Mouse (Mus musculus) hindbrain, embryonic 11.5 days (tissue): Measurements from ENCODE around the gene St6galnac6. TPM values are rescaled to one million over a fixed set of nuclear protein-coding genes. Genes with fewer than 3 reads are reported as not detected.

Experiments
- ATAC-seq: fragments of 200-750 bp; cut with Nextera tagmentation; 2 replicates; pipeline ENCODE4 v1.8.0; 2017; ENCODE audit warnings: mild to moderate bottlenecking, moderate TSS enrichment, moderate library complexity; ENCODE audit not compliant: low FRiP score
- DNase-seq: peaks from one replicate; pipeline ENCODE4 v3.0.0-alpha.2; 2015; ENCODE audit warnings: low spot score
- H3K27ac ChIP-seq: fragments of 300-500 bp; sonication (generic); 2 replicates; pipeline ENCODE4 v1.5.1; 2014; ENCODE audit warnings: mild to moderate bottlenecking, low read depth, low read length
- H3K27me3 ChIP-seq: fragments of 300-500 bp; sonication (generic); 2 replicates; pipeline ENCODE4 v1.6.1; 2014; ENCODE audit warnings: mild to moderate bottlenecking, low read length, moderate library complexity, mixed read lengths; ENCODE audit not compliant: control insufficient read depth, insufficient read depth
- H3K36me3 ChIP-seq: fragments of 300-500 bp; sonication (generic); 2 replicates; pipeline ENCODE4 v1.6.1; 2014; ENCODE audit warnings: mild to moderate bottlenecking, low read length, moderate library complexity, mixed read lengths; ENCODE audit not compliant: control insufficient read depth, insufficient read depth
- H3K4me1 ChIP-seq: fragments of 300-500 bp; sonication (generic); replicated peaks from 2 replicates; pipeline ENCODE4 v1.6.1; 2014; ENCODE audit warnings: low read length, mixed read lengths; ENCODE audit not compliant: control insufficient read depth, insufficient read depth
- H3K4me2 ChIP-seq: fragments of 300-500 bp; sonication (generic); replicated peaks from 2 replicates; pipeline ENCODE4 v1.6.1; 2014; ENCODE audit warnings: mild to moderate bottlenecking, low read depth, low read length
- H3K4me3 ChIP-seq: fragments of 300-500 bp; sonication (generic); 2 replicates; pipeline ENCODE4 v1.5.1; 2014; ENCODE audit warnings: low read depth, low read length
- H3K9ac ChIP-seq: fragments of 300-500 bp; sonication (generic); 2 replicates; pipeline ENCODE4 v1.6.1; 2014; ENCODE audit warnings: low read depth, low read length
- H3K9me3 ChIP-seq: fragments of 300-500 bp; sonication (generic); 2 replicates; pipeline ENCODE4 v1.6.1; 2016; ENCODE audit warnings: low read length; ENCODE audit not compliant: control insufficient read depth
- WGBS: fragments of 180-500 bp; shearing (Covaris S2); extraction: QIAGEN DNeasy Blood & Tissue Kit; methylation state at CpG from one replicate; pipeline ENCODE4 v1.1.7; 2014; 5-methylcytosine and 5-hydroxymethylcytosine counted together
- polyA plus RNA-seq: library from polyadenylated mRNA; unstranded; fragments of >200 nt; fragmentation: Nextera tagmentation; extraction: Ambion mirVana; gene quantifications from 2 replicates; pipeline ENCODE4 v1.2.1, GENCODE M21; 2014

The St6galnac6 gene
- polyA plus RNA-seq, 1 experiment from 2014 or later, result 5.0 TPM

DNA sequence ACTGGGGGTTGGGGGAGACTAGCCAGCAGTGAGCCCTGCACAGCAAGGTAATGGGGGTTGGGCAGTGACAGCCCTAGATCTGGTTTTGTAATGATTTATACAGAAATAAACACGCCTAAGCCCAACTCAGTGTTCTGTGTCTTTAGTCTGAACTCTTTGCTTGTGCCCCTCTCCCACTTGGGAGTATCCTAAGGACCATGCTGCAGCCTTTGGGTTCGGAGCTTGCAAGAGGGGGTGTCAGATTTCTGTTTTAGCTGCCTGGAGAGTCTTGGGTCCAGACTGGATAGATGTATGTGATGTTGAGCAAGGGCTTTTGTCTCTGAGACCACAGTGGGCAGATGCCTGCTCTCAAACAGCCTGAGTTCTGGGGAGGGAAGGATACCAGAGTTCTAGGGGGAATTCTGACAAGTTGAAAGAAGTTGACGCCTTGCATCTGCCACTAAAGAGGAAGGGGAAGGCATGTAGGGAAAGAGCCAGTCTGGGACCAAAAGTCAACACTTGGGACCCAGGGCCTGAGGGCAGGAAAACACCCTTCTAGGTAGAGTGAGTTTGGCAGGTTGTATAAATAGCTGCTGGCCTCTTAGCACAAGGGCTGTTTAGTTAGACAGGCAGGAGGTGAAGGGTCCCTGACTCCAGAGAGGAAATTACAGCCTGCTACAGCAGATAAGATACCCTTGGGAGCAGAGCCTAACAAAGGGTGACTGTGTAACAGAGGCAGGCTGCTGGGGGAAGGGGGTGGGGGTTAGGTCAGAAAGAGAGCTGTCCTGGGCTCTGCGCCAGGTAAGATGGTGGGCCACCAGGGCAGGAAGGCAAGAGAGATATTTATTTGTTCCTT is 21.4 kb downstream of the St6galnac6 start:
- Histone ChIP-seq H3K27ac (peak overlapping the region; percentile 58), H3K9me3 (no peaks in the 10 kb centered on the region), H3K4me3 (no peak overlapping the region), H3K4me2 (no peak overlapping the region), H3K27me3 (no peaks in the 10 kb centered on the region), H3K4me1 (peaks cover 4% of the 10 kb centered on the region), H3K9ac (no peak overlapping the region), H3K36me3 (no peaks in the 10 kb centered on the region)
- WGBS, result 41% methylated on average over 4 of the region's 4 CpGs
- ATAC-seq (no peak), DNase-seq (peak; percentile 52)

DNA sequence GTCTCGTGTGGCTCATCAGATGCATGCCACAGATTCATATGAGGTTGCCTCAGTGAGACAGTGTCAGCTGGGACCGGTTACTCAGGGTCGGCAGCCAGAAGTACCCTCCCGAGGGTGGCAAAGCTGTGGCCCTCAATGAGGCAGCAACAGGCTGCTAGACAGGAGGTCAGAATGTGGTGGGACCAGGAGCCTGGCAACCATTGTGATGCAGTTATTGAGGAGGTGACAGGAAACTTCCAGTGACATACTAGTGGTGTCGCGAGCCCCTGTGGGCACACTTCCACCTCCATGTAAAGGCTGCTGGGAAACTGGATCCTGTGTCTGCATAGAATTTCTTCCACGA is 22.0 kb downstream of the St6galnac6 start, which contains the start of gene Ak1:
Gene Ak1 (plus strand): TSS at position 242 of the 343 bp plus-strand sequence.
- Histone ChIP-seq H3K4me1 (peaks cover 4% of the 10 kb centered on the region), H3K27me3 (no peaks in the 10 kb centered on the region), H3K27ac (peak within 1 kb of the TSS; percentile 58), H3K36me3 (no peaks in the 10 kb centered on the region), H3K9ac (no peak within 1 kb of the TSS), H3K9me3 (no peaks in the 10 kb centered on the region), H3K4me3 (no peak within 1 kb of the TSS), H3K4me2 (no peak within 1 kb of the TSS)
- 46% methylated on average over 7 of the region's 7 CpGs for WGBS
- ATAC-seq, result no peak
- no peak for DNase-seq

DNA sequence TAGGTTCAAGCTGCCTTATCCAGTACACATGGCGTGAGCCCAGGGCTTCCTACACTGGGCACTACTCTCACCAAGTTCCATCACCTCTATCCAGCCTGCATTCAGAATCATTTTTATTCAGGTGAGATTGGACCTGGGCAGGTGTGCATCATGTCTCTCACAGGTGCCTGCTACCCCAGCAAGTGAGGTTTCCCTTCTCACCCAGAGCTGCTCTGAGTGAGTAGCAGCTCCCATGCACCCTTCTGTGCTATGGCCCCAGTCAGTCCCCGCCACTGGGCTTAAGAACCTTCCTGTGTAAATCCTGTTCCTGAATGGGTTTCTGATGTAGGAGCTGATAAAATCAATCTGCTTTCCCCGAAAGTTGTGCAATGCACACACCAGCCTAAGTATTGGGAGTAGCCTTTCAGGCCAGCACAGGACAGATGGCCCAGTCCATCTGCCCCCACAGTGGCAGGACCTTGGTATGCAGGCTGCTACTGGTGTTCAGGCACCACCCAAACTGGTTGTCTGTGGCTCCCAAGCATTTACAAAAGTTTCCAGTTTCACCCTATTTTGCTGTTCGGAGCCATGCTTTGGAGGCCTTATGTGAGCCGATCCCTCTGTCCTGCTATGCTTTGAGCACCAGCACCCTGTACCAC is 24.7 kb downstream of the St6galnac6 start:
- H3K9me3 ChIP-seq, result no peaks in the 10 kb centered on the region
- H3K27me3 ChIP-seq, result no peaks in the 10 kb centered on the region
- 89% methylated on average over 5 of the region's 5 CpGs for WGBS
- no peaks in the 10 kb centered on the region for H3K36me3 ChIP-seq
- DNase-seq, result no peak
- no peak overlapping the region for H3K27ac ChIP-seq
- H3K4me3 ChIP-seq, result no peak overlapping the region
- peaks cover 13% of the 10 kb centered on the region for H3K4me1 ChIP-seq
- no peak overlapping the region for H3K4me2 ChIP-seq
- ATAC-seq, result no peak
- no peak overlapping the region for H3K9ac ChIP-seq

DNA sequence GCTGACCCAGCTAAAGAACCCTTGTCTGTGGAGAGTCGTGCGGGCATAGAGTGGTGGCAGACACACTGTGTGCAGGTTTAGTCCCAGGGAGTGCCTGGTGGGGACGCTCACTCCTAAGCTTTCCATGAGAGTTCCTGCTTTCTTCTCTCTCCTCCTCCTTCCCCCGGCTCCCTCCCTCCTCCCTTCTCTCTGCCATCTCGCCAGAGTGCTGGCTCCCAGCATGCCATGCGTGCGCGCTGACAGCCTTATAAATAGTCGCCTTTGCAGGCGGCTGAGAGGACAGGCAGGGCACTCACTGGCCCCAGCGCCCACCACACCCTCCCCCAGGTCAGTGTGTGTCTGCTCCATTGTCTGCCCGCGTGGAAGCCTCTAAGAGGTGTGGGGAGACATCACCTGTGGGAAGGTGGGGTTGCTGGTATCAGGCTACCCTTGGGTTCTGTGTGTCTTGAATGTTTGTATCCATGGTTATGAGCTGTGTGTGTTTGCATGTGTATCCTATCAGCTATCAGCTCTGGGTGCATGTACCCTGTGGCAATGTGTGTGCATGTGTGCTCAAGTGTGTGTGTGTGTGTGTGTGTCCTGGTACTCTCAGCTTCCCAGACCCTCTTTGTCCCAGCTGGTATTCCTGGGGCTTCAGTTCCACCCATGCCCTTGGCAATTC is 25.8 kb downstream of the St6galnac6 start:
- no peaks in the 10 kb centered on the region for H3K9me3 ChIP-seq
- 2% methylated on average over 13 of the region's 13 CpGs for WGBS
- no peaks in the 10 kb centered on the region for H3K36me3 ChIP-seq
- H3K4me2 ChIP-seq, result peak overlapping the region; percentile 40
- H3K9ac ChIP-seq, result peak overlapping the region; percentile 58
- no peaks in the 10 kb centered on the region for H3K27me3 ChIP-seq
- peak overlapping the region; percentile 3 for H3K4me3 ChIP-seq
- H3K27ac ChIP-seq, result peak overlapping the region; percentile 68
- ATAC-seq (peak; percentile 43), DNase-seq (peak; percentile 80)
- H3K4me1 ChIP-seq, result peaks cover 15% of the 10 kb centered on the region

DNA sequence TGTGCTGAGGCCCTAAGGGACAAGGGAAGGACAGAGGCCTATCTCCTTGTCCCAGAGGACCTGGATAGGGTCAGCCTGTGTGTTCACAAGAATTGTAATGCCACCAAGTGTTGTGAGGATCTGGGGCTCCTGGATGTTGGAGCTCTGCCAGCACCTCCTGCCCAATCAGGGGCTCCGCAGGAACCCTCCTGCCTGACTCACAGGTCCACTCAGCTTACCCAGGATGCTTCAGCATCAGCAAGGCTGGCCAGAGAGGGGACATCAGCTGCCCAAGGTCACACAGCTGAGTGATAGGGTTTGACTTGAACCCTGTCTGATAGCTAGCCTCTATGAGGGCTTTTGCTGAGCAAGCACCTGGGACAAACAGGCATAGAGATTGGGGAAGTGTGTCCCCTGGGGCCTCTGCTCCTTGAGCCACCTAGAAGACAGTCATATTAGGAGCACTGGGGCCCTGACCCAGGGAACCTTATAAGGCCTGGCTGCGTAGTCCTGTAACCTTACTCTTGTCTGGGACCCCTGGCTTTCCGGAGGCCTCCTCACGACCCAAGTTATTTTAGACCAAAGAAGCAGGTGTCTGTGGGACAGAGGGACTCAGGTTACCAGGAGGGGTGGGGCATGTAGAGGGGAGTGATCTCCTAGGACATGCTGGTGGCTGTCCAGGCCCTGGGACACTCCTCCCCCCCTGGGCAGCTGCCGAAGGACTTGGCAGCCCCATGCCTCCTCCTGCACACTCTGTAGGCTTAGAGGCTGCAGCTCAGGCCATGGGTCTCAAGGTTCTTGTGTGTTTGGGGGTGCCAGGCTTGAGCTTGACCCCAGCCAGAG is 26.6 kb downstream of the St6galnac6 start:
- 0 out of 2 replicates have a peak, but pooled peaks have one; percentile 6 for ATAC-seq

DNA sequence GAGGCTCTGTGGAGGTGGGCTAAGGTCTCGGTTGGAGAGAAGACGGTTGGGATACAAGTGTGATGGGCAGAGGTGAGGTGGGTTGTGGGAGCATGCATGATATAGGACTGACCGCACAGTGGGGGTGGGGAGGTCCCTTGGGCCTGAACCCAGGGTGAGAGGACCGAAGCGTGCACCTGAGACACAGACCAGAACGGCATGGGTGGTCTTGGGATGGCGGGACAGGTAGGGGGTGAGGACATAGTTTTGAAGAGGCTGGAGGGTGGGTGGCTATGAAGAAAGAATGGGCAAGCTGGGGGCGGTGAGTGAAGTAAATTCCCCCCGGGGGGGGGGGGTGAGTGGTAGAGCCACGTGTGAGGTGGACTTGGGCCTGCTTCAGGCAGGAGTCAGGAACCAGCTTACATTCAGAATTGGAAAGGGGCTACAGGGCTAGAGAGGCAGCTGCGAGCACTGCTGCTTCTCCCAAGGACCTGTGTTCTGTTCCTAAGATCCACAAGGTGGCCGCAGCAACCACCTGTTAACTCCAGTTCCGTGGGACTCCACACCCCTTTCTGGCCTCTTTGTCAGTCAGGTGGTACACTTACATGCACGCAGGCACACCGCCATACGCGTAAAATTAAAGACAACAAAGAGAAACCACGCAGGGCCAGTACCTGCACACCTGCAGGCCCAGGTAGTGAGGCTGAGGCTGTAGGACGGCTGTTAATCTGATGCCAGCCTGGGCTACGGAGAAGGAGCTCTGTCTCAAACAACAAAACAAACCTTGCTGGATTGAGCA is 27.9 kb downstream of the St6galnac6 start:
- Histone ChIP-seq H3K27ac (no peak overlapping the region), H3K4me1 (peaks cover 15% of the 10 kb centered on the region), H3K9ac (no peak overlapping the region), H3K4me3 (no peak overlapping the region), H3K4me2 (no peak overlapping the region), H3K27me3 (no peaks in the 10 kb centered on the region), H3K36me3 (no peaks in the 10 kb centered on the region), H3K9me3 (no peaks in the 10 kb centered on the region)
- WGBS, result 64% methylated on average over 20 of the region's 20 CpGs
- ATAC-seq, result no peak
- no peak for DNase-seq

More for the DNA sequence above, 26.6 kb downstream of the St6galnac6 start:
- H3K4me3 ChIP-seq, result no peak overlapping the region
- H3K4me1 ChIP-seq, result peaks cover 15% of the 10 kb centered on the region
- H3K27ac ChIP-seq, result peak overlapping the region; percentile 68
- H3K9ac ChIP-seq, result peak overlapping the region; percentile 58; the same call in 1 of the 2 replicates
- peak overlapping the region; percentile 40; the same call in 1 of the 2 replicates for H3K4me2 ChIP-seq
- no peaks in the 10 kb centered on the region for H3K9me3 ChIP-seq
- WGBS, result 59% methylated on average over 5 of the region's 5 CpGs
- H3K27me3 ChIP-seq, result no peaks in the 10 kb centered on the region
- DNase-seq, result no peak
- H3K36me3 ChIP-seq, result no peaks in the 10 kb centered on the region

DNA sequence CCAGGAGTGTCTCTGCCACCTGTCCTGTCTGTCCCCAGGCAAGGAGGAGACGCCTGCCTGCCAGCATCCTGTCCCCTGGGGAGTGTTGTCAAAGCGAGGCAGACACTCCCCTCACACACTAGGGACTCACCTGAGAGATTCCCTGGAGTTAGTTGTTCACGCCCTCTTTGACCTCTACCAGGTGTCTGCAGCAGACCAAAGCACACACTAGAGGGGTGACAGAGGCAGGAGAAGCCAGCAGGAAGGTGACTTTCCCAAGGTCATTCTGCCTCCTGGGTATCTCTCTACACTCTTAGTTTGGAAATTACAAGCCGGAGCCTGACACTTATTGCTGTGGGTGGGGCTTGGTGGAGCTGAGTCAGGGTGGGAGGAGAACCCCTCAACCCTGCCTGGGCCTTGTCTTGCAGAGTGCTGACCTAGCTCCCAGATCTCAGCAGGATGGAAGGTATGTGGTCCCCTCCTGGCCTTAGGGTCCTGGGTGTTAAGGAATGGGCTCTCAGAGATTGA is 28.6 kb downstream of the St6galnac6 start:
- Histone ChIP-seq H3K4me3 (no peak overlapping the region), H3K9me3 (no peaks in the 10 kb centered on the region), H3K9ac (no peak overlapping the region), H3K4me1 (peaks cover 15% of the 10 kb centered on the region), H3K36me3 (no peaks in the 10 kb centered on the region), H3K27ac (no peak overlapping the region), H3K27me3 (no peaks in the 10 kb centered on the region), H3K4me2 (no peak overlapping the region)
- DNase-seq (no peak), ATAC-seq (no peak)
- 72% methylated on average over 4 of the region's 4 CpGs for WGBS
